Mouse (Mus musculus): ENCODE measurements at regions not wholly inside any gene's neighbourhood (a gene's known extent, or its start where the extent isn't known, plus 50 kb on each side); places are given as distances from the start of the nearest gene placed in this dataset.

DNA sequence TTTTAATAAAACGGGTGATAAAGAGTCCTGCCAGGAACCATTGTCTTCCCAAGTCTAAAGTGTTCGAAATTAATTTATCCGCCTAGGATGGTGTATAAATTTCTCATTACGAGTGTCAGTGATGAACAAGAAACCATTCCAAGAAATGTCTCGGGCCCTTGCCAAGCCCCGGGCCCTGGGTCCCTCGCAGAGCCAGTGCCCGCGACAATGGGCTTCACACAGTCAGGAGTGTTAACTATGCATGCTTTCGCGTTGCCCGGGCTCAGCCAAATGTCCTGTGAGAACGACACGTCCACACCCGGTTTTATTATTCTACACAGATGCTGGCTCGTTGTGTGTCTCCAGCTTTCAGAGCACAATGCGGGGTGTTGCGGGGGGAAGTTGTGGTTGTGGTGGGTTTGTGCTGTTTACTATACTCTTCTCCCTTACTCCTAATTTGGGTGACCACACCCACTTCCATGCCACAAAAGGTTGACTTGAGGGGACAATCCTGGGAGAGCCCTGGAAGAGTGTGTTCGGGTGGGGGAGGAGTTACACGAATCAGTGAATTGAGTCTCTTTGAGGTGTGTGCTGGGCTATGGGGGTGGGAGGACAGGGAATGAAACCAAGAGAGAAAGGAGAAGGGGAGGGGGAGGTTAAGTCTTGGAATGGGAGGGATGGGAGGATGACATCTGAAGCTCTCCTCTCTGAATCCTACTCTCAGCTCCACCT is 166.5 kb downstream of the Inhbb start:
- no peak overlapping the region for H3K4me3 ChIP-seq (ENCODE audit: low read depth, low read length)
- H3K4me2 ChIP-seq (ENCODE audit: low read depth, low read length): no peak overlapping the region
- no peak for DNase-seq (ENCODE audit: low spot score)
- no peak overlapping the region for H3K27ac ChIP-seq (ENCODE audit: low read depth)
- H3K9me3 ChIP-seq (replicated peaks; ENCODE audit: control insufficient read depth, low read length): no peaks in the 10 kb centered on the region
- H3K9ac ChIP-seq (replicated peaks; ENCODE audit: low read depth, low read length): no peak overlapping the region
- H3K27me3 ChIP-seq (ENCODE audit: control insufficient read depth, insufficient read depth, low read length): no peaks in the 10 kb centered on the region
- H3K4me1 ChIP-seq (ENCODE audit: control insufficient read depth, insufficient read depth): no peaks in the 10 kb centered on the region
- no peaks in the 10 kb centered on the region for H3K36me3 ChIP-seq (replicated peaks; ENCODE audit: control insufficient read depth, insufficient read depth, low read length)
- ATAC-seq (ENCODE audit: insufficient read depth, low read depth): no peak
- TF ChIP-seq CTCF (IDR thresholded peaks at IDR 0.05; ENCODE audit: low read depth) (no peak), EP300 (IDR thresholded peaks at IDR 0.05; ENCODE audit: low read depth) (no peak)
- 87% methylated on average over 20 of the region's 20 CpGs for WGBS

DNA sequence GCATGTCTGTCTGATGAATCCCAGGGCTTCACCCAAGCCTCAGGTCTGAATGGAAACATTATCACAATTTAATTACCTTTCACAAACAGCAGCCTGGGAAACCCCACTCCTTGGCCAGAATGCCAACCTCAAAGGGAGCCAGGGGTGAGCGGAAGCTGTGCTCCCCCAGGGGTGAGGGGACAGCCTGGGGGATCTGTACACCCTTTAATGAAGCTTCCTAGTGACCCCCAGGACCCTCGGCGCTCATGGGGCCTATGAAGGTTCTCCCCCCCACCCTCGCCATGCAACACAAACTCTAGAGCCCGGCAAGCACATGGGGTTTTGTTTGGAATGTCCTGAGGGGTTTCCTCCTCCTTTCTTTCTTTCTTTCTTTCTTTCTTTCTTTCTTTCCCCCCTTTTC is 167.1 kb downstream of the Inhbb start:
- ATAC-seq (ENCODE audit: insufficient read depth, low read depth): no peak
- 89% methylated on average over 5 of the region's 5 CpGs for WGBS
- Histone ChIP-seq H3K9me3 (replicated peaks; ENCODE audit: control insufficient read depth, low read length) (no peaks in the 10 kb centered on the region), H3K9ac (replicated peaks; ENCODE audit: low read depth, low read length) (no peak overlapping the region), H3K36me3 (replicated peaks; ENCODE audit: control insufficient read depth, insufficient read depth, low read length) (no peaks in the 10 kb centered on the region), H3K27ac (ENCODE audit: low read depth) (no peak overlapping the region), H3K4me3 (ENCODE audit: low read depth, low read length) (no peak overlapping the region), H3K4me2 (ENCODE audit: low read depth, low read length) (no peak overlapping the region), H3K27me3 (ENCODE audit: control insufficient read depth, insufficient read depth, low read length) (no peaks in the 10 kb centered on the region), H3K4me1 (ENCODE audit: control insufficient read depth, insufficient read depth) (no peaks in the 10 kb centered on the region)
- no peak for DNase-seq (ENCODE audit: low spot score)
- no peak for TF ChIP-seq EP300 (IDR thresholded peaks at IDR 0.05; ENCODE audit: low read depth)
- no peak for TF ChIP-seq CTCF (IDR thresholded peaks at IDR 0.05; ENCODE audit: low read depth)

DNA sequence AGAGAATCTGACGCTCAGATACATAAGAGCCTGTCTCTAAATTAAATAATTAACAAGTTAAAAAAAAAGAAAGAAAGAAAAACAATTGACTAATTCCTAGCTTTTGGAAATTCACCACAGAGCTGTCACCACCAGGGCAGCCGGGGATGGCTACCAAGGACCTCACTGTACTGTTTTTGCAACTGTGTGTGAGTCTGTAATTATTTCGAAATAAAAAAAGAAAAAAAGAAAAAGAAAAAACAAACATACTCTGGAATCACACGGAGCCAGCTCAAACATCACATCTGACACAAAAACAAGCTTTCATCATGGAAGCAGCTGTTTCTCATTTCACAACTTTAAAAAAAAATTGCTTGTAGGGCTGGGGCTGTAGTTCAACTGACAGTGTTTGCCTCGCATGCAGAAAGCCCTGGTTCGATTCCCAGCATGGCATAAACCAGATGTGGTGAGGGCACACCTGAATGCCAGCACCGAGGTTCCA is 168.6 kb downstream of the Inhbb start:
- Histone ChIP-seq H3K4me3 (ENCODE audit: low read depth, low read length) (no peak overlapping the region), H3K4me1 (ENCODE audit: control insufficient read depth, insufficient read depth) (no peaks in the 10 kb centered on the region), H3K36me3 (replicated peaks; ENCODE audit: control insufficient read depth, insufficient read depth, low read length) (no peaks in the 10 kb centered on the region), H3K4me2 (ENCODE audit: low read depth, low read length) (no peak overlapping the region), H3K27ac (ENCODE audit: low read depth) (no peak overlapping the region), H3K27me3 (ENCODE audit: control insufficient read depth, insufficient read depth, low read length) (no peaks in the 10 kb centered on the region), H3K9ac (replicated peaks; ENCODE audit: low read depth, low read length) (no peak overlapping the region), H3K9me3 (replicated peaks; ENCODE audit: control insufficient read depth, low read length) (no peaks in the 10 kb centered on the region)
- DNase-seq (ENCODE audit: low spot score): peak; percentile 20
- ATAC-seq (ENCODE audit: insufficient read depth, low read depth): no peak
- WGBS: 62% methylated on average over 7 of the region's 7 CpGs
- TF ChIP-seq CTCF (IDR thresholded peaks at IDR 0.05; ENCODE audit: low read depth): no peak
- no peak for TF ChIP-seq EP300 (IDR thresholded peaks at IDR 0.05; ENCODE audit: low read depth)

DNA sequence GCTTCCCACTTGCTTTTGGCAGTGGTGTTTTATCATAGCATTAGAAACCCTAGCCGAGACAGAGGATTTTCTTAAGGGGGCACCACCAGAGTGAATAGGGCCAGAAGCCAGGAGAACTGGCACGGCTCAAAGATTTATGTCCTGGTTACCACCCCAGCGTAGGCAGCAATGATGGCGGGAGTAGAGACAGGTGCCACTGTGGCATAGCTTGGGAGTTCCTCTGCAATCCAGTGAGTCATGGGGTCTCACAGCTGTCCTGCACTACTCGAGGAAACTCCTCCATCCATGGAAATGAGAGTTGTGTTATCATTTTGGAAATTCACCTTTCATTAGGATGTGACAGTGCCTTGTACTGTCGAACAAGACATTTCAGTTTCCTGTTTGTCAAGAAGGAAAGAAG is 169.6 kb downstream of the Inhbb start:
- TF ChIP-seq EP300 (IDR thresholded peaks at IDR 0.05; ENCODE audit: low read depth) (no peak), CTCF (IDR thresholded peaks at IDR 0.05; ENCODE audit: low read depth) (no peak)
- ATAC-seq (ENCODE audit: insufficient read depth, low read depth): no peak
- H3K27me3 ChIP-seq (ENCODE audit: control insufficient read depth, insufficient read depth, low read length): no peaks in the 10 kb centered on the region

DNA sequence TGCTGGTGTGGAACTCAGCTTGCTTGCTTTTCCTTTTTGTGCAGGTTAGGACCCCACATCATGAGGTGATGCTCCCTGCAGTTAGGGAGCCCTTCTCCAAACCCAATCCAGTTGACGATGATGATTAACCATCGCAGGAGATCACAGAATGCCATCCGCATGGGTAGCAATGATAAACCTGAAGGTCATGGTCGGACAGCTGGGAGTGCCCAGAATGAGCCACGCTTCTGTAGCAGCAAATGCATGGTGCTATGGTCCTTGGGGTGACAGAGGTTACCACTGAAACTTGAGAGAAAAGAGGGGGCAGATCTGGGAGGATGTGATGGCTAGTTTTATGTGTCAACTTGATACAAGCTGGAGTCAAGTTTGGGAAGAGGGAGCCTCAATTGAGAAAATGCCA is 170.3 kb downstream of the Inhbb start:
- H3K9ac ChIP-seq (replicated peaks; ENCODE audit: low read depth, low read length): no peak overlapping the region
- H3K4me2 ChIP-seq (ENCODE audit: low read depth, low read length): no peak overlapping the region
- no peaks in the 10 kb centered on the region for H3K9me3 ChIP-seq (replicated peaks; ENCODE audit: control insufficient read depth, low read length)
- DNase-seq (ENCODE audit: low spot score) (no peak), ATAC-seq (ENCODE audit: insufficient read depth, low read depth) (no peak)
- no peaks in the 10 kb centered on the region for H3K27me3 ChIP-seq (ENCODE audit: control insufficient read depth, insufficient read depth, low read length)
- H3K4me3 ChIP-seq (ENCODE audit: low read depth, low read length): no peak overlapping the region
- WGBS: 89% methylated on average over 5 of the region's 5 CpGs
- TF ChIP-seq CTCF (IDR thresholded peaks at IDR 0.05; ENCODE audit: low read depth) (no peak), EP300 (IDR thresholded peaks at IDR 0.05; ENCODE audit: low read depth) (no peak)
- no peaks in the 10 kb centered on the region for H3K36me3 ChIP-seq (replicated peaks; ENCODE audit: control insufficient read depth, insufficient read depth, low read length)
- no peak overlapping the region for H3K27ac ChIP-seq (ENCODE audit: low read depth)
- H3K4me1 ChIP-seq (ENCODE audit: control insufficient read depth, insufficient read depth): no peaks in the 10 kb centered on the region

More for the DNA sequence above, 169.6 kb downstream of the Inhbb start:
- Histone ChIP-seq H3K9ac (replicated peaks; ENCODE audit: low read depth, low read length) (no peak overlapping the region), H3K4me1 (ENCODE audit: control insufficient read depth, insufficient read depth) (no peaks in the 10 kb centered on the region), H3K27ac (ENCODE audit: low read depth) (no peak overlapping the region), H3K9me3 (replicated peaks; ENCODE audit: control insufficient read depth, low read length) (no peaks in the 10 kb centered on the region), H3K4me3 (ENCODE audit: low read depth, low read length) (no peak overlapping the region), H3K4me2 (ENCODE audit: low read depth, low read length) (no peak overlapping the region), H3K36me3 (replicated peaks; ENCODE audit: control insufficient read depth, insufficient read depth, low read length) (no peaks in the 10 kb centered on the region)
- DNase-seq (ENCODE audit: low spot score): no peak
- WGBS: 87% methylated on average over 6 of the region's 6 CpGs

Measured in heart, postnatal 0 days (tissue).